Mouse (Mus musculus): Measurements from ENCODE around the gene Cltc.

GRCm38 (mm10) chr11:86731443-86731842, 25.9 kb downstream of the Cltc start:
- TF ChIP-seq HCFC1 (IDR thresholded peaks at IDR 0.05; ENCODE audit: borderline replicate concordance, insufficient read depth, low read length) (no peak), ZC3H11A (IDR thresholded peaks at IDR 0.05; ENCODE audit: borderline replicate concordance, low read depth, low read length) (no peak), MAFK (IDR thresholded peaks at IDR 0.05; ENCODE audit: insufficient read depth, low read depth, low read length) (no peak), ZNF384 (IDR thresholded peaks at IDR 0.05; ENCODE audit: low read depth, low read length) (no peak)
